Mouse (Mus musculus) heart, adult 2 months (tissue): Measurements from ENCODE around the gene Gm20388.

ENCODE experiments used
- CTCF ChIP-seq: fragments of 200-600 bp; IDR thresholded peaks from 2 replicates; pipeline ENCODE4 v1.8.1; 2022; ENCODE audit warnings: antibody characterized with exemption, mild to moderate bottlenecking, moderate library complexity
- POLR2A ChIP-seq: fragments of 200-500 bp; IDR thresholded peaks from 2 replicates; pipeline ENCODE4 v1.6.1; 2011; ENCODE audit warnings: mild to moderate bottlenecking, low read depth, low read length, control low read depth; ENCODE audit not compliant: insufficient read depth

- peak; percentile 82 for TF ChIP-seq POLR2A
- TF ChIP-seq CTCF = peak; percentile 33
Measured at GRCm38 (mm10) chr8:120667561-120668373, 757.1 kb downstream of the Gm20388 start, which contains the start of the genes Gm27021 and Cox4i1.
